Mouse (Mus musculus) kidney, postnatal 25 days (tissue): ENCODE data around the gene Myo1d.

Experiments
- DNase-seq, 2 experiments: peaks; one replicate each; pipeline ENCODE4 v3.0.0; 2021; ENCODE audit warnings: mixed read lengths in 2 of 2

Myo1d gene

GRCm38 (mm10) chr11:80498328-80499070 lies 281.3 kb downstream of the Myo1d start:
- no peak for DNase-seq

- DNase-seq: no peak
Measured at GRCm38 (mm10) chr11:80497225-80497919, 282.5 kb downstream of the Myo1d start.

- DNase-seq: no peak
Measured at GRCm38 (mm10) chr11:80496640-80497039, 283.2 kb downstream of the Myo1d start.

GRCm38 (mm10) chr11:80495972-80496371 lies 283.9 kb downstream of the Myo1d start:
- DNase-seq: no peak

GRCm38 (mm10) chr11:80494852-80495251 lies 285.0 kb downstream of the Myo1d start:
- DNase-seq: no peak

DNA sequence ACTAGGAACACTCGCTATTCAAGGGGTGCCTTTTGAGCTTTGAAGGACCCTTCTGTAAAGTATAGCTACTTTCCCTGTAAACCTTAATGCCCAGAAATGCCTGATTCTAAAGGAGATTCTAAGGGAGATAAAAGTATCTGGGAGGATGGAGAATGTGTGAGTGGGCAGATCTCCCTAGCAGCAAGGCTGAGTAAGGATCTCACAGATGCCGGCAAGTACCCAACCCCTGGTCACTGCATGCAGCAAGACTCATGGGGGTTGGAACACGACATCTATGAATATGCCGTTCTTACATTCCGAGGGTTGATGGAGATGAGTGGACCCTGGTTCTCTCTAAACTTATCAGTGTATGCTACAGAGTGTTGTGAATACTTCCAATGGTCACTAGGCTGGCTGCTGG lies 286.6 kb downstream of the Myo1d start:
- no peak for DNase-seq

- no peak for DNase-seq
Measured at GRCm38 (mm10) chr11:80490831-80491230, 289.0 kb downstream of the Myo1d start.

GRCm38 (mm10) chr11:80489882-80490196 lies 290.0 kb downstream of the Myo1d start:
- no peak for DNase-seq

DNA sequence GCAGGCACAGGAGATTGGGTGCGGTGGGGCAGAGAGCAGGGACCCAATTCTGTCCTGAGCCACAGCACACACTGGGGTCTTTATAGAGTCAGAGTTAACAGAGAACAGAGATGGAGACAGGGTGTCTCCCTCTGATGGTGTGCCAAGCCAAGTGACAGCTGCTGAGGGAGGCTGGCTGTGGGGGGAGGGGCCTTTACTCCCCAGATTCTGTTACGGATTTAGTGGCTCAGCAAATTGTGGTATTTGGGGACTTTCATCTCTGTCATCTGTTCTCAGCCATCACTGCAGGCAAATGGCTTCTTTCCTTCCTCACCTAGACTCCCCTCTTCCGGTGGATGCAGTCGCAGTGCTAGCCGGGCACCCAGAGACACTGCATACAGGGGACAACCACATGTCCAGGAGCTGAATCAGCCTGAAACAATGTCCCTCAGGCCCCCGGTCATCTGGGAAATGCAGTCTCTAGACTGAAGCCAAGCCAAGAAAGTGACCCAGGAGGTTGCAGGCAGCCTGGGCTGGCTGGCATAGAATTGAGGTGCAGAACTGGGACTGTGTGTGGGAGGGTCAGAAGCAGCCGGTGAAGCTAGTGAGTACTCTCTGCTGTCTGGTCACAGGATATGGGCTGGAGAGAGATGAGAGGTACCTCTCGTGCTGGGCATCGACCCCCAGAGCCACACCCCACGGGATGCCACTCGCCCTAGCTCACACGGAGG lies 290.5 kb downstream of the Myo1d start:
- no peak for DNase-seq

DNA sequence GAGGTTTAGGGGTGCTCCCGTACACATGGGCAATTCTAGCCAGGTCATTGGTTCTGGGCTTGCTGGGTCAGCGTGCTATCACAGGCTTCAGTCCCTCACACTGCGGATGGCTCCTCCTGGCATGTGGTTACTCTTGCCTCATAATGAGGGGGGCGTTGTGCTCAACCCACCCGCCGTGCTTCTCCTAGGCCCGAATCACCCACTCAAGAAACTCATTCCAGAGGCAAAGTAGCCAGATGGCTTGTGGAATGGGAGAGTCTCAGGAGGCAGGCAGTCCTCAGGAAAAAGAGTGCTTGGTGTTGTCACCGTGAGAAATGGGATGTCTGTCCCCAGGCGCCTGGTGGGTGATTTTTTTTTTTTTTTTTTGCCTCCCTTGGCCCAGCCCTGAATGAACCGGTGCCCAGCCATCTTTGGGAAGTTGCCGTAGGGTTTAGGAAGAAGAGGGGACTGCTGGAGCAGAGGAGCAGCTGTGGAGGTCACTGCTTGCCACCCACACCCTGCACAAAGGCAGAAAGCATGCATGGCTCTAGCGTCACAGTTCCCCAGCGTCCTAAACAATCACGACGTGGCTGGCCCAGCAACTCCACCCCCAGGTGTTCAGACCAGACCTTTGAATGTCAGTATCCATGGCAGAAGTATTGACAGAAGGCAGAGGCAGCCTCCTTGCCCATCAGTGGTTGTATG lies 291.8 kb downstream of the Myo1d start:
- DNase-seq: no peak

DNA sequence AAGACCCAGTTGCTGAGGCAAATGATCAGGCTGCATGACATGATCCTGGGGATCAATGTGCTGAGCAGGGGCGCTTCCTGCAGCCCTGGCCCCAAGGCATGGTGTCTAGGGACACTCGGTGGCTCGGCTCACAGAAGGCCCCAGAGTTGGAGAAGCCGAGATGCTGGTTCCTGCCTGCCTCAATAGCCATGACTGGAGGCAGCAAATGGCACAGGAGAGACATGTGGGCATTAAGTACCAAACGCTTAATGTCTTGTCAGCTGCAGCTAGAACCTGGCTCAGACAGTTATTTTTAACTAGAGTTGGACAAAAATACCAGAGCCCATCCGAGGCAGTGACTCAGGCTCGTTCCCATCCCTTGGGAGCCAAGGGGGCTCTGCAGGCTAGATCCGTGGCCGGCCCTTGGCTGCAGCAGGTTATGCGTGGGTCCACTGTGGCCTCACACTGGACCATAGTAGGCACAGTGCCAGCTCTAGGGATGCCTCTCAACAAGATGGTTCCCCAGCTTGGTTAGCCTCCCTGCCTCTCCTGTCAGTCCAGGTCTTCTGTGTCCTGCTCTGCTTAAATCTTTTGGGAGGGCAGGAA lies 294.1 kb downstream of the Myo1d start:
- DNase-seq: no peak

GRCm38 (mm10) chr11:80485120-80485551 lies 294.7 kb downstream of the Myo1d start:
- DNase-seq: no peak

GRCm38 (mm10) chr11:80484191-80484791 lies 295.5 kb downstream of the Myo1d start:
- no peak for DNase-seq

DNA sequence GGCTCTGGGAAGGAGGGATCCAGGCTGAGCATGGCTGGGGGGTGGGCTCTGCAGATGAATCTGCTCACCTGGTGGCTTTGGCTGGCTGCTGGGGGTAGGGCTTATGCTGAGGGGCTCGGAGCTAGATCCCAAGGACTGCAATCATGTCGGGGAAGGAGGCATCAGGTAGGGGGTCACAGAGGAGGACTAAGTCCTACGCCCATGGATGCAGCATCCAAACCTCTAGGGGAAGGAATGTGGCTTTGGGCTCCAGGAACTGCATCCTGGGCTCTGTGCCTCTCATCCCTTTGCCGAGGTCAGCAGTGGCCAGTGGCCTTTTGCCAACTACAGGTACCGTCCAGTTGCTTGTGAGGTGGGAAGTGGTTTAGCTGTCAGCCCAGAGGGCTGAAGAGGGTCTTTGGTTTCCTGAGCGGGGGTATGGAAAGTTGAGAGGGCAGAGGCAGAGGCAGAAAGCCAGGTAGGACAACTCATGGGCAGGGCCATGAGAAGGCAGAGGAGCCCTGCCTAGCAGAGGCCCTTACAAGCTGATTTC lies 296.2 kb downstream of the Myo1d start:
- no peak for DNase-seq

GRCm38 (mm10) chr11:80482921-80483320 lies 296.9 kb downstream of the Myo1d start:
- DNase-seq: peak in 1 of 2 experiments; percentile 31

DNA sequence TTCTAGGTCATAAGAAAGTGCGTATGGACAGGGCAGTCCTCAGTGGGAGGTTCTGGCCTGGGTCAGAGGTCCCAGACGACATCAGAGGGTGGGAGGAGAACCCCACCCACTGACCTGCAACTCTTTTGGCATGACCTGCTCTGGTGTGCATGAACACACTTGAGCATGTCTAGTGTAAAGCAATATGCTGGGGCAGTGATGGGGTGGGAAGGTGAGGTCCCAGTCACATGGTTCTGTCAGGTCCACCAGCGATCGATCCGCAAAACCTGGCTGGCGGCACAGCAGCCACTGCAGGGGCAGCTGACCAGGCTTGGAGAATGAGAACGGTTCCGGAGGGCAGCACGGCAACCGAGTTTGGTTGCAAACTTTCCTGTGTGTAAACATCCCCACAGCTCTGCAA lies 297.5 kb downstream of the Myo1d start:
- DNase-seq: peak in 1 of 2 experiments; percentile 31

DNA sequence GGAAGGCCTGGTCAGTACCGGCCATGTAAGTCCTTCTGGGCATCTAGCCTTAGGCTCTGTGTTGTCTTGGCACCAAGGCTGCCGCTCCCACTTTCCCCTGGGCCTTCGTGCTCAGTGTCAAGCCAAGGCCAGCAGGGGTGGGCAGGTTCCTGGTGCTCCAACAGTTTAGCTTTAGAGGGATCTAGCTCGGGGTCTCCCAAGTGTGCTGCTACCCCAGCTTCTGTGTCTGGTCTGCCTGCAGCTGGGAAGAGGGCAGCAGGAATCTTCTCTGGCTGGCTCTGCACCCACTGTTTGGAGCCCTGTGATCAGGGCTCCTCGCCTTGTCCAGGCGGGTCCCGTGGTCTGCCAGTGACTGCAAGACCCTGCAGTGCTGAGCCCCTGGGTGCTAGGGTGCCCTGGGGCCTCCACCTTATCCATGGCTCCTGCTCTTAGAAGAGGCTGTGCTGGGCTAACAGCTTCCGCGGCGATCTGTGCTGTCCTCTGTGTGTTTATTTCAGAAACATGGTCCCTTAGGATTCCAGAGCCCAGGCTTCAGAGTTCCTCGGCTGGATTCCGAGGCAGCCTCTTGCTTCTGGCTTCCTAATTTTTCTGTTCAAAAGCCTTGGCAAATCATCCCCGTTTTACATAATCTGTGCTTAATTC lies 298.3 kb downstream of the Myo1d start:
- peak in 1 of 2 experiments; percentile 29 for DNase-seq

- DNase-seq: peak in 1 of 2 experiments; percentile 39
Measured at GRCm38 (mm10) chr11:80479906-80480866, 299.6 kb downstream of the Myo1d start.

DNA sequence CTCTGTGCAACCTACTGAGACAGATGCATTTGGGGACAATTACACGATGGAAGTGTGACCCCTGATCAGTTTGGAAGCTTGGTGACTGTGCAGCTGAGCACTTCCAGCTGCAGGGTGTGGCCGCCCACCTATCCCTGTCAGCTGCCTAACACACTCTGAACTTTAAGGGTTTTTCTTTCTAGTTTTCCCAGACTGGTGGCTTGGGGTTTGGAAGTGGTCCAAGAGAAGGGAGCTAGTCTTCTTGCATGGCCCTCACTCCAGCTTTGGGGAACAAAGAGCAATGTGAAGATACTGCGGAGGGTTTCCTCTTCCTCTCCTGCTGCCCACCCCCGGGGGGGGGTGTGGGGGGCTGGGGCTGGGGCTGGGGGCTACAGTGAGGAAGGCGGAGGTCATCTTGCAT lies 300.4 kb downstream of the Myo1d start:
- DNase-seq: peak in 1 of 2 experiments; percentile 23

DNA sequence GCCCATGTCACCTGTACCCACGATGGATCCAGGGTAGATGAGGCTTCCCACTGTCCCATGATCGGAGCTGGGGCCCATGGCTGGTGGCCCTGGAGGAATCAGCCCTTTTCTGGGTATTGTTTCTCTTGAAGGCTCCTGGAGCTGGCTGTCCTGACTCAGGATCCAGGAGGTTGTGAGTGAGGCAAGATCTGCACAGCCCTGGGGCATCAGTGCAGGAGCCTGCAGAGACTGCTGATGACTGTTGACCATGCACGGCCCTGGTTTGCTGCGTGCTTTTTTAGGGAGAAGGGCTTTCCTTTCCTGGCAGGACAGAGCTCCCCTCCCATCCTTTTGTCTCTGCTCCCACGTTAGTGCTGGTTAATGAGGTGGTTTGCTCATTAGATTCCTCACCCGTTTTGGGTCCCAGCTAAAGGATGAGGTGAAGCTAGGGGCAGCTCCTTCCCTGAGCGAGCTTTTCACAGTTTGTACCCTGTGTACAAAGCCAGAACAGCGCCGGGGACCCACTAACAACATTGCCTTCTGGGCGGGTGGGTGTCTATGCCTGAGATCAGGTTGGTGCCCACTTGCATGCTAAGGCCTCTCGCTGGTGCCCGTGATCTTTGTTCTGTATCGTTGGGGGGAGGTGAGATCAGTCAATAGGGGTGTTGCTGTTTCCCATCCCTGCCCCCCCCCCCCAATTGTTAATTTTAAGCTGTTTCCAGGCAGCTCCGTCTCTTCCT lies 301.0 kb downstream of the Myo1d start:
- no peak for DNase-seq
